Mouse (Mus musculus) small intestine, adult 10 weeks (tissue): ENCODE measurements around the gene Clasp2. TPM values are rescaled to one million over a fixed set of nuclear protein-coding genes. Genes with fewer than 3 reads are reported as not detected.

ENCODE experiments used
- polyA plus RNA-seq: library from polyadenylated mRNA; stranded (reverse); fragments of 350-450 nt; fragmentation: Illumina TruSeq; extraction: RNeasy Lipid Tissue Mini Kit (QIAGEN cat#74804); gene quantifications from one replicate; pipeline ENCODE4 v1.2.3, GENCODE M21; 2014; ENCODE audit warnings: low replicate concordance

Clasp2 gene
- 16.0 TPM for polyA plus RNA-seq

GRCm38 (mm10) chr9:113741108-113741636, at the start of gene Clasp2:
Clasp2 (plus strand) TSS chr9:113741473.

DNA sequence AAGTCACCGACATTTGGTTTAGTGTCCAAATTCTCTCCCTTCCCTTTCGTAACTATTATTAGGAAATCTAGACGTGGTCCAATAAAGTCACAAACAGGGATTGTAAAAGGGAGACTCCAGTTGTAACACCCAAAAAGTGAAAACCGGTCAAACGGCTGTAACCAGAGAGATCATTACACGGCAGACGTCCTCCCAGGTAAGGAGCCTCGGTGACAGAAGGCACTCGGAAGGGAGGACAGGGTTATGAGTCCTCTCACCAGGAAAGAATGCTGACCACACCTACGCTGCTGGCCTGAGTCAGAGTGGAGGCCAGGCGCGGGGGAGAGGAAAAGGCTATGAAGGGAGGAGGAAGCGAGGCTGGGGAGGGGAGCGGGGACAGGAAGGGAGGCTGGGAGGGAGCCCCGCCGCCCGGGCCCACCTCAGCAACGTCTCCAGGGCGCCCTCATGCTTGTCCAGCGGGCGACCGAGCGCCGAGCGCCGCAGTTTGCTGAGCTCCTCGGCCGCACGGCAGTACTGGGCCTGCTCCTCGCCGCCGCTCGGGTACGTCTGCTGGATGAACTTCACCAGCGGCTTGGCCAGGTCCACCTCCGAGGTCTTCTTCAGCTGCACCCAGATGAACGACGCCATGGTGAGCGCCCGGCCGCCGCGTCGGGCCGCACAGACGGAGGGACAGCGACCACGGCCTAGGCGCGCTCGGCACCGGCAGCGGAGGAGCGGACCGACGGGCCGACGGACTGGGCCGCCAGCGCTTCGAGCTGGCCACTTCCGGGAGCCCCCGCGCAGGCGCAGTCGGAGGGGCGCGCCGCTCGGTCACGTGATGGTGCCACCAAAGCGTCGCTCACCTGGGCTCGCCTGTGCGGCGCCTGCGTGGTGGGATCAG, 33.6 kb upstream of the Clasp2 start, which contains the start of gene Pdcd6ip:
Gene Pdcd6ip, minus strand, starts transcription at position 779 of the 880 bp plus-strand sequence.

DNA sequence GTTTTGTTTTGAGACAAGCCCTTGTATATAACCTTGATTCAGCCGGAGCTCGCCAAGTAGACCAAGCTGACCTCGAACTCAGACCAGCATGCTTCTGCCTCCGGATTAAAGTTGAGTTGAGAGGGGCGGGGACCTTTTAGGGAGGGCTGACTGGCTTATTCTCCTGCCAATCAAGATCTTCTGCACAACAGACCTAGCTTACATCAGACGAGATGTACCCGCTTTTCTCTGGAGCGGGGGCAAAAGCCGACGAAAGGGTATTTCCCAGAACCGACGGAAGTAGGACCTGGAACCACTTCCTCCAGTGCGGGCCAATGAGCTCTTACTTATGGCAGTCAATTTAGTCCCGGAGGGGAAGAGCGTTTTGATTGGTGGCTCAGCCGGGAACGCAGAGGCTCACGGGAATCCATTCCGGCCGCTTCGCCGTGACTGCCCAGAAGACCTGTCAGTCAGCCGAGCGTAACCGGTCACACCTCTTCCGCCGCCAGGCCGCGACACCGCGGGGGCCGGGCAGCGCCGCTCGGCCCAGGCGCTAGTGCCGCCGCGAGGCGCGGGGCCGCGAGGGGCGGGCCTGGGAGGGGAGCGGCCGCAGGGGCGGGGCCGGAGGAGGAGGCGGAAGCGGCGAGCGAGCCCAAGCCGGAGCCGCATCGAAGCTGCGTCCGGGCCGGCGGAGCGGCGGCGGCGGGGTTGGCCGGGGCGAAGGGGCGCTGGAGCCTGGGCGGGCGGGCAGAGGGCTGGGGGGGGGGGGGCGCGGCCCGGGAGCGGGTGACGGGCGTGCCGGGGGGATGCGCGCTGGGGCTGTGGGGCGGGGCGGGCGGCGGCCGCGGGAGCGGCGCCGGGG, 189.5 kb downstream of the Clasp2 start, which contains the start of gene Ubp1:
Gene Ubp1, plus strand, starts transcription at position 401 of the 841 bp plus-strand sequence.

Other genes starting within 250 kb of the Clasp2 start
- gene Pdcd6ip, start 33.2 kb upstream of the Clasp2 start, polyA plus RNA-seq, result 307 TPM
- gene Ubp1, start 189.5 kb downstream of the Clasp2 start, polyA plus RNA-seq, result 81.2 TPM